Mouse (Mus musculus): ENCODE results near the gene Dglucy. TPM values are rescaled to one million over a fixed set of nuclear protein-coding genes. Genes with fewer than 3 reads are reported as not detected.

The Dglucy gene
- polyA plus RNA-seq, 1 experiment: 21.9 TPM

DNA sequence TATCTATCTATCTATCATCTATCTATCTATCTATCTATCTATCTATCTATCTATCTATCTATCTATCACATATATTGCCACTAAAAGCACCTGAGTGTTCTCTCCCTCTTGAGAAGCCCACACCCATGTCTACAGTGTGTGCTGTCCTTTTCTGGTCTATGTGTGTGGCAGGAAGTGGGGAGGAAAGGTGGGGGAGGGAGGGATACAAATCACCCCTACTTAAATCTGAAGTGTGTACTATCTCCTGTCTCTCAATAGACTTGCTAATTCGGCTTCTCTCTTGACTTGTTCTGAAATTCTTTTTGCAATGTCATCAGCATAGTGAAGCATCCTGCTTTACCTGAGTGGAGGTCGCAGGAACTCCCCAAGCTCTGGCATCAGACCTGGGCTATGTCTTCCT lies 77.5 kb downstream of the Dglucy start:
- no peaks in the 10 kb centered on the region for H3K4me1 ChIP-seq (ENCODE audit: control insufficient read depth, insufficient read depth, low read length)
- H3K4me3 ChIP-seq (ENCODE audit: insufficient read depth, low read length): no peak overlapping the region
- TF ChIP-seq POLR2A (IDR thresholded peaks at IDR 0.05; ENCODE audit: low read depth, low read length) (no peak), CTCF (IDR thresholded peaks at IDR 0.05; ENCODE audit: borderline replicate concordance, insufficient read depth, low read length) (no peak)
- H3K27ac ChIP-seq (ENCODE audit: insufficient read depth, low read length): no peak overlapping the region

DNA sequence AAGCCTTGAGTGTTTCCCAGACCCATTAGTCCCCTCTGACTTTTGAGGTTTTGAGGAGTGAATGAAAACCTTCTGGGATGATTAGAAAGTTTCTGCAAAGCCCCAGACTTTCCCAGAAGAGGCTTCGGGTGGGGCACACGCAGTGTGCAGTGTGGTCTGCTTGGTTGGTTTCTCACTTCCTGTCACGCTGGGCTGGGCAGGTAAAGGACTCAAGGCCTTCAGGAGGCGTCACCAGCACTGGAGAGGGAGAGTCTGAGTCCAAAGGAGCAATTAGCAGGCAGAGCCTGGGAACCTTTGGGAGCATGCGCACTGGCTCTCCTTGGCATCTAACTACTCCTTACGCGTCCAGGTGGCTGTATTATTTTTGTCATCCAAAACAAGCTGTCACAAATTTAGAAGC lies 78.9 kb downstream of the Dglucy start:
- no peak overlapping the region for H3K27ac ChIP-seq (ENCODE audit: insufficient read depth, low read length)
- no peak overlapping the region for H3K4me3 ChIP-seq (ENCODE audit: insufficient read depth, low read length)
- no peak for TF ChIP-seq CTCF (IDR thresholded peaks at IDR 0.05; ENCODE audit: borderline replicate concordance, insufficient read depth, low read length)
- no peak for TF ChIP-seq POLR2A (IDR thresholded peaks at IDR 0.05; ENCODE audit: low read depth, low read length)
- no peaks in the 10 kb centered on the region for H3K4me1 ChIP-seq (ENCODE audit: control insufficient read depth, insufficient read depth, low read length)

DNA sequence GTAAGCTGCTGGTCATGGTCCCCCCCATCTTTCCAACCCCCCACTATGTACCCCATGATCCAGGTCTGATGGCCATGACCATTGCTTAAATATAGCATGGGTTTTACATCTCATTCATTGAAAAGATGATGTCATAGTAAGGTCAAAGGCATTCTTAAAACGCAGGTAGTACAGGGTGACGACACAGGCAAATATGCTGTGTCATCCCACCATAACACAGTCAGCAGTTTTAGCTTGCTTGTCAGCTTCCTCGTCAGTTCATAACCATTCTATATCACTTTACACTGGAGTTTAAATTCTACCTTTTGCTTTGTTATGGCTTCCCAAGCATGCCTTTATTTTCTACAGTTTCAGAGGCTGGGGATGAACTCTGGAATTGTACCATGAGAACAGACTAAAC lies 83.4 kb downstream of the Dglucy start:
- no peak for TF ChIP-seq CTCF (IDR thresholded peaks at IDR 0.05; ENCODE audit: borderline replicate concordance, insufficient read depth, low read length)
- TF ChIP-seq POLR2A (IDR thresholded peaks at IDR 0.05; ENCODE audit: low read depth, low read length): no peak
- H3K27ac ChIP-seq (ENCODE audit: insufficient read depth, low read length): no peak overlapping the region
- H3K4me1 ChIP-seq (ENCODE audit: control insufficient read depth, insufficient read depth, low read length): no peaks in the 10 kb centered on the region
- H3K4me3 ChIP-seq (ENCODE audit: insufficient read depth, low read length): no peak overlapping the region

DNA sequence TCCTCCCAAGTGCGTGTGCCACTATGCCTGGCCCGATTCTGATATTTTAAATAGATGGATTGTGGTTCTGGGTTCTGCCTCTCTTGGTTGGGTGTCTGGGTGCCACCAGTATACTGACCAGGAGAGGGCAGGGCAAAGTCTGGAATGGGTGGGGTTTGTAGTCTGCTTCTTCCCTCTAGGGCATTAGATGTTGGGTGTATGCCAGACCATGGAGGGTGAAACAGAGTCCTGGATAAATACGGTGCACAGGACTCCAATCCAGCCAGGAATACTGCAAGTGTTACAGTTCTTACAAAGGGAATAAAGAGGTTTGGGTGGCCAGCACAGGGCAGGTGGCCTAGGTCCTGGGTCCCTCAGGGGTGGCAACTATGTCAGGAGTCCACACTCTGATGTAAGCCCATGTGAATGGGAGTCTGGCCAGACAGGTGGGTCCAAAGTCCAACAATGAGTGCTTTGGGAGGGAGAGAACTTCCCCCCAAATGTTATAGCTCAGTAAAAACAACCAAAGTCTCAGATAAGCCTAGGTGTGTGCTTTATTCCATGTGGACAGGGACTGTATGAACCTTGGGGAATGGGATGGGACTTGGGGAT lies 84.1 kb downstream of the Dglucy start:
- no peak for TF ChIP-seq CTCF (IDR thresholded peaks at IDR 0.05; ENCODE audit: borderline replicate concordance, insufficient read depth, low read length)
- TF ChIP-seq POLR2A (IDR thresholded peaks at IDR 0.05; ENCODE audit: low read depth, low read length): no peak
- H3K4me3 ChIP-seq (ENCODE audit: insufficient read depth, low read length): no peak overlapping the region
- no peaks in the 10 kb centered on the region for H3K4me1 ChIP-seq (ENCODE audit: control insufficient read depth, insufficient read depth, low read length)
- H3K27ac ChIP-seq (ENCODE audit: insufficient read depth, low read length): no peak overlapping the region

DNA sequence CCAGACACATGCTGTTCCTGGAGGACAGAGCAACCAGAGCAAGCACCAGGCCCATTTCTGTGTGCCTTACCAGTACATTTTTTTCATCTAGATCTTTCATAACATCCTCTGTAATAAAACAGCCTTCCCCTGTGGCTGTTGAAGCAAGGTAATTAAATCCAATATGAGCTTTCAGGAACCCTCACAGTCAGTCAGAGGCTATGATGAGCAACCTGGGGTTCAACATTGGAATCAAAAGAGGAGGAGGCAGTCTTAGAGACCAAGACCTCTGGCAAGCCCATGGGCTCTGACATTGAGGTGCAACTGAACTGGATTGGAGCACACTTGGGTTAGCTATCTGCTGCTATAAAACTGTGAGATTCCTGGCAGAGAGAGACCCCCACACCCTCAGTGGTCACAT lies 86.2 kb downstream of the Dglucy start:
- no peak for TF ChIP-seq POLR2A (IDR thresholded peaks at IDR 0.05; ENCODE audit: low read depth, low read length)
- TF ChIP-seq CTCF (IDR thresholded peaks at IDR 0.05; ENCODE audit: borderline replicate concordance, insufficient read depth, low read length): no peak
- Histone ChIP-seq H3K4me1 (ENCODE audit: control insufficient read depth, insufficient read depth, low read length) (no peaks in the 10 kb centered on the region), H3K27ac (ENCODE audit: insufficient read depth, low read length) (no peak overlapping the region), H3K4me3 (ENCODE audit: insufficient read depth, low read length) (no peak overlapping the region)

DNA sequence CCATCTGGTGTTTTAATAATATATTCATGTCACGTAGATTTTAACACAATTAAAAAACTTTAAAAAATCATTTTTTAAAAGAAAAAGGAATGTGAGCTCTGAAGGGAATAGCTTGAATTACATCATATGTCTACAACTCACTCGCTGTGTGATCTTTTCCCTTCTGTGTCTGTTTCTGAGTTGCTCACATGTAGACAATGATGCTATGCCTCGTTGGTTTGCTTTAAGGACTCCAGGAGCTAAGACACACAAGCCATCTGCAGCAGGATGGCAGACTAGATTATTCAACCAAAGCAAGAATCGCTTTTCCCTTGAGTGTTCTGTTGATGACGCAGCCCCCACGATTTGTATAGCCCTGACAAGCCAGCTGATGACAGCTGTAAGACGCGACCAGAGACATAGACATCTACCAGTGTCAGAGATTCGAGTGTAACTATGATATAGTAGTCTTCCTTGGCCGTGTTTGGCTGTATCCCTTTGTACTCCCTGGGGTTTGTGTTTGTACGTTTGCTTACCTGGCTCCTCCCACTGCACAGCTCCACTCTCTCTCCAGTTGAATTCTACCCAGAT lies 86.7 kb downstream of the Dglucy start:
- TF ChIP-seq POLR2A (IDR thresholded peaks at IDR 0.05; ENCODE audit: low read depth, low read length) (no peak), CTCF (IDR thresholded peaks at IDR 0.05; ENCODE audit: borderline replicate concordance, insufficient read depth, low read length) (no peak)
- Histone ChIP-seq H3K4me3 (ENCODE audit: insufficient read depth, low read length) (no peak overlapping the region), H3K4me1 (ENCODE audit: control insufficient read depth, insufficient read depth, low read length) (no peaks in the 10 kb centered on the region), H3K27ac (ENCODE audit: insufficient read depth, low read length) (no peak overlapping the region)

DNA sequence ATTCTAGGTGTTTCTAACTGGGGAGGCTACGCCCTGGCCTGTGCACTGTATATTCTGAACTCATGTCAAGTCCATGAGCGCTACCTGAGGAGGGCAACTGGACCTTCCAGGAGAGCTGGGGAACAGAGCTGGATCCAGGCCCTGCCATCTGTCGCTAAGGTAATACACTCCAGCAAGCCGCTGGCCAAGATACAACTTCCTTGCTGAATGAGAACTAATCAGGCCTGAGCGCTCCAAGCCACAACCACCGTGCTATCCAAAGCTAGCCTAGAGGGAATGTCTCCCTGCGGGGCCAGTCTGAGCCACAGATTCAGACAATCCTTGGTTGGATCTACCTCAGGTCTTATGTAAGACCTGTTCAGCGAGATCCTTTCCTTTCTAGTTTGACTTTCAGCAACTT lies 88.2 kb downstream of the Dglucy start:
- Histone ChIP-seq H3K4me1 (ENCODE audit: control insufficient read depth, insufficient read depth, low read length) (no peaks in the 10 kb centered on the region), H3K27ac (ENCODE audit: insufficient read depth, low read length) (no peak overlapping the region), H3K4me3 (ENCODE audit: insufficient read depth, low read length) (no peak overlapping the region)
- TF ChIP-seq CTCF (IDR thresholded peaks at IDR 0.05; ENCODE audit: borderline replicate concordance, insufficient read depth, low read length) (no peak), POLR2A (IDR thresholded peaks at IDR 0.05; ENCODE audit: low read depth, low read length) (no peak)

DNA sequence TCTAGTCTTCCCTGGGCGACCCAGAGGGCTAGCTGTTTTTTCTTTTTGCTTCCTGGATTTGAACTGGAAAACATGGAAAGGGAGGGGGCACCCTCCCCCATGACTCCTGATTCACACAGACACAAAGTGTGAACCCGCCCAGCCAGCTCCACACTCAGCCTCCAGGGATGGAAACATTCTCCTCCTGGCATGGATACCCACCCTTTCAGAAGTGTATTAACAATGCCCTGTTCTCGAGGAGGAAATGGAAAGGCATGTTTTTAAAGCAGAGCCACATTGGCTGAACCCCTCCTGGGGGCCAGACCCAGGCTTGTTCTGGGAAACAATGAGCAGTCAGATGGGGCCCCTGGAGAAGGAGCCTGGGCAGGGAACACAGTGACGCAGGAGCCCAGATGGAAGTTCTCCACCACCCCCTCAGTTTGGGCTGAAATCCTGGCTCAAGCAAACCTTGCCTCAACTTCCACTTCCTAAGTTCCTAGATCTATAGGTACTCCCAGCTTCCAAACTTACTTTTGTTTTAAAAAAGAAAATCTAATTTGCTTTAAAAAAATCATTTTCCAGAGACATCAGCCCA lies 89.3 kb downstream of the Dglucy start:
- Histone ChIP-seq H3K4me3 (ENCODE audit: insufficient read depth, low read length) (no peak overlapping the region), H3K27ac (ENCODE audit: insufficient read depth, low read length) (no peak overlapping the region), H3K4me1 (ENCODE audit: control insufficient read depth, insufficient read depth, low read length) (no peaks in the 10 kb centered on the region)
- TF ChIP-seq CTCF (IDR thresholded peaks at IDR 0.05; ENCODE audit: borderline replicate concordance, insufficient read depth, low read length) (no peak), POLR2A (IDR thresholded peaks at IDR 0.05; ENCODE audit: low read depth, low read length) (no peak)

DNA sequence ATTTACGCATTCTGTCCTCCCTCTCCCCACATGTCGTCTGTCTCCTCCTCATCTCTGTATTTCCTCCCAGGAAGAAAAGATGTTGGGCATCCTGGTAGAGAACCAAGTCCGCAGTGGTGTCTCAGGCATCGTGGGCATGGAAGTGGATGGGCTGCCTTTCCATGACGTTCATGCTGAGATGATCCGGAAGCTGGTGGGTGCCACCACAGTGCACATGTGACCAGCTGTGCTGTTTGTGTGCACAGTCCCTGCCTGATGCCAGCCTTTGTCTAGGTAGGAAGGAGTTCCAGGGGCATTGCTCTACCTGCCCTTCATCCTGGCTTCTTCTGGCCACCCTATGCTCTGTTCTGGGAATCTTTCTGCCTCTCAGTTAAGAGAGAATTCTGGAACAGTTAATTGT lies 92.4 kb downstream of the Dglucy start:
- TF ChIP-seq POLR2A (IDR thresholded peaks at IDR 0.05; ENCODE audit: low read depth, low read length) (no peak), CTCF (IDR thresholded peaks at IDR 0.05; ENCODE audit: borderline replicate concordance, insufficient read depth, low read length) (no peak)
- no peaks in the 10 kb centered on the region for H3K4me1 ChIP-seq (ENCODE audit: control insufficient read depth, insufficient read depth, low read length)

DNA sequence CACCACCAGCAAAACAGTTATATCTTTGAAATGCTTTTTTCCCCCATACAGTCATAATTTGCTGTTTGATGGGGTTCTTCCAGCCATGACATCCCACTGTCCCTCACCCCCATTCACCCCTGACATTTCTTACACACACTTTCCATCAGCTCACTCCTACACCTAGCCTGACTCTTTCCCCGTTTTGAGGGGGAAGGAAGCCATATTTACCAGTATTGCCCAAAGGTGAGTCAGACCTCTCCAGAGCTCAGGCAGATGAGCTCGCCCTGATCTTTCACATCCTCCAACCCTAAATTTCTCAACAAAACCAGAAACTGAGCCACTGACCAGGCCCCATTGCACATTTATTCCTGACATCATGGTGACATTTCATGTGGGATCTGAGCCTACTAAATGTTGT lies 93.0 kb downstream of the Dglucy start:
- TF ChIP-seq CTCF (IDR thresholded peaks at IDR 0.05; ENCODE audit: borderline replicate concordance, insufficient read depth, low read length): no peak
- no peak for TF ChIP-seq POLR2A (IDR thresholded peaks at IDR 0.05; ENCODE audit: low read depth, low read length)
- Histone ChIP-seq H3K4me1 (ENCODE audit: control insufficient read depth, insufficient read depth, low read length) (no peaks in the 10 kb centered on the region), H3K27ac (ENCODE audit: insufficient read depth, low read length) (no peak overlapping the region), H3K4me3 (ENCODE audit: insufficient read depth, low read length) (no peak overlapping the region)

More for the DNA sequence above, 92.4 kb downstream of the Dglucy start:
- Histone ChIP-seq H3K27ac (ENCODE audit: insufficient read depth, low read length) (no peak overlapping the region), H3K4me3 (ENCODE audit: insufficient read depth, low read length) (no peak overlapping the region)
